Mouse (Mus musculus): ENCODE data around the gene 1700017N19Rik. TPM values are rescaled to one million over a fixed set of nuclear protein-coding genes. Genes with fewer than 3 reads are reported as not detected.

The 1700017N19Rik gene
- polyA plus RNA-seq (2014; fragmentation: Illumina TruSeq; extraction: RNeasy Lipid Tissue Mini Kit (QIAGEN cat#74804); ENCODE audit: low read depth, low replicate concordance) = not detected

GRCm38 (mm10) chr10:100590323-100590722 is at the start of gene 1700017N19Rik, which contains the start of gene 4930430F08Rik:
TSS of gene 1700017N19Rik (plus strand) at chr10:100590484.
TSS of gene 4930430F08Rik (minus strand) at chr10:100590423.

Other genes with a start within 250 kb of the 1700017N19Rik start
- not detected for gene Gm4302, start 249.6 kb upstream of the 1700017N19Rik start, polyA plus RNA-seq (2014; fragmentation: Illumina TruSeq; extraction: RNeasy Lipid Tissue Mini Kit (QIAGEN cat#74804); ENCODE audit: low read depth, low replicate concordance)
- not detected for gene Gm4303, start 244.5 kb upstream of the 1700017N19Rik start, polyA plus RNA-seq (2014; fragmentation: Illumina TruSeq; extraction: RNeasy Lipid Tissue Mini Kit (QIAGEN cat#74804); ENCODE audit: low read depth, low replicate concordance)
- not detected for gene Gm4305, start 239.4 kb upstream of the 1700017N19Rik start, polyA plus RNA-seq (2014; fragmentation: Illumina TruSeq; extraction: RNeasy Lipid Tissue Mini Kit (QIAGEN cat#74804); ENCODE audit: low read depth, low replicate concordance)
- gene Gm4307, start 229.1 kb upstream of the 1700017N19Rik start, polyA plus RNA-seq (2014; fragmentation: Illumina TruSeq; extraction: RNeasy Lipid Tissue Mini Kit (QIAGEN cat#74804); ENCODE audit: low read depth, low replicate concordance) = not detected
- not detected for gene Gm4312, start 207.9 kb upstream of the 1700017N19Rik start, polyA plus RNA-seq (2014; fragmentation: Illumina TruSeq; extraction: RNeasy Lipid Tissue Mini Kit (QIAGEN cat#74804); ENCODE audit: low read depth, low replicate concordance)
- gene Tmtc3, start 103.1 kb upstream of the 1700017N19Rik start, polyA plus RNA-seq (2014; fragmentation: Illumina TruSeq; extraction: RNeasy Lipid Tissue Mini Kit (QIAGEN cat#74804); ENCODE audit: low read depth, low replicate concordance) = 51.1 TPM
- gene Cep290, start 102.9 kb upstream of the 1700017N19Rik start, polyA plus RNA-seq (2014; fragmentation: Illumina TruSeq; extraction: RNeasy Lipid Tissue Mini Kit (QIAGEN cat#74804); ENCODE audit: low read depth, low replicate concordance) = 27.0 TPM
- 25.9 TPM for gene 4930430F08Rik, start 61 bp upstream of the 1700017N19Rik start, polyA plus RNA-seq (2014; fragmentation: Illumina TruSeq; extraction: RNeasy Lipid Tissue Mini Kit (QIAGEN cat#74804); ENCODE audit: low read depth, low replicate concordance)